Mouse (Mus musculus) myocyte (in vitro differentiated cells): ENCODE results near the gene Klk1b1. TPM values are rescaled to one million over a fixed set of nuclear protein-coding genes. Genes with fewer than 3 reads are reported as not detected.

Experiments
- H3K27me3 ChIP-seq: one replicate; pipeline ENCODE4 v1.6.1; 2011; ENCODE audit not compliant: control insufficient read depth, insufficient read depth, insufficient read length
- H3K36me3 ChIP-seq: one replicate; pipeline ENCODE4 v1.6.1; 2011; ENCODE audit not compliant: control insufficient read depth, insufficient read depth
- H3K4me2 ChIP-seq: one replicate; pipeline ENCODE4 v1.6.1; 2011; ENCODE audit warnings: low read depth, control low read depth
- H3K4me3 ChIP-seq: one replicate; pipeline ENCODE4 v1.5.1; 2011; ENCODE audit warnings: mild to moderate bottlenecking, control low read depth, moderate library complexity
- H3K79me2 ChIP-seq: one replicate; pipeline ENCODE4 v1.6.1; 2011; ENCODE audit not compliant: control insufficient read depth, insufficient read depth
- H3ac ChIP-seq: one replicate; pipeline ENCODE4 v1.6.1; 2011; ENCODE audit not compliant: control insufficient read depth, insufficient read length
- CEBPB ChIP-seq: IDR thresholded peaks from 2 replicates; pipeline ENCODE4 v1.6.1; 2011; ENCODE audit warnings: mild to moderate bottlenecking, moderate library complexity; ENCODE audit not compliant: poor library complexity, insufficient read depth, severe bottlenecking
- E2F4 ChIP-seq: IDR thresholded peaks from one replicate; pipeline ENCODE4 v1.6.1; 2011; ENCODE audit warnings: mild to moderate bottlenecking, control low read depth, moderate library complexity; ENCODE audit not compliant: insufficient read depth
- MAX ChIP-seq: IDR thresholded peaks from one replicate; pipeline ENCODE4 v1.6.1; 2011; ENCODE audit warnings: low read depth, mild to moderate bottlenecking, control low read depth
- MYOD1 ChIP-seq, 3 experiments: IDR thresholded peaks; one replicate each; pipeline ENCODE4 v1.6.1; 2011; ENCODE audit warnings: control low read depth in 2 of 3, low read depth in 2 of 3, mild to moderate bottlenecking in 2 of 3, moderate library complexity in 1 of 3; ENCODE audit not compliant: insufficient read length in 2 of 3, control insufficient read depth in 1 of 3
- MYOG ChIP-seq, 3 experiments: IDR thresholded peaks; one replicate each; pipeline ENCODE4 v1.6.1; 2011; ENCODE audit warnings: control low read depth in 2 of 3, low read depth in 2 of 3, mild to moderate bottlenecking in 2 of 3; ENCODE audit not compliant: insufficient read length in 2 of 3, control insufficient read depth in 1 of 3, insufficient read depth in 1 of 3
- POLR2A ChIP-seq: IDR thresholded peaks from one replicate; pipeline ENCODE4 v1.6.1; 2011; ENCODE audit warnings: low read depth, mild to moderate bottlenecking, control low read depth, moderate library complexity; ENCODE audit not compliant: insufficient read length
- POLR2AphosphoS2 ChIP-seq: IDR thresholded peaks from one replicate; pipeline ENCODE4 v1.6.1; 2011; ENCODE audit warnings: low read depth, control low read depth; ENCODE audit not compliant: insufficient read length
- REST ChIP-seq: IDR thresholded peaks from one replicate; pipeline ENCODE4 v1.6.1; 2011; ENCODE audit warnings: mild to moderate bottlenecking, control low read depth, moderate library complexity; ENCODE audit not compliant: insufficient read depth, insufficient read length
- SRF ChIP-seq: IDR thresholded peaks from one replicate; pipeline ENCODE4 v1.6.1; 2011; ENCODE audit warnings: low read depth; ENCODE audit not compliant: control insufficient read depth, insufficient read length
- TCF12 ChIP-seq: IDR thresholded peaks from one replicate; pipeline ENCODE4 v1.6.1; 2011; ENCODE audit warnings: mild to moderate bottlenecking, control low read depth; ENCODE audit not compliant: poor library complexity, insufficient read depth, severe bottlenecking
- TCF3 ChIP-seq: IDR thresholded peaks from one replicate; pipeline ENCODE4 v1.6.1; 2011; ENCODE audit warnings: low read depth, control low read depth; ENCODE audit not compliant: insufficient read length
- USF1 ChIP-seq: IDR thresholded peaks from one replicate; pipeline ENCODE4 v1.6.1; 2011; ENCODE audit warnings: low read depth, mild to moderate bottlenecking, control low read depth, moderate library complexity
- polyA plus RNA-seq: library from polyadenylated mRNA; unstranded; fragments of >200 nt; fragmentation: generic; extraction: Trizol; gene quantifications from one replicate; pipeline ENCODE4 v1.2.1, GENCODE M21; 2012; ENCODE audit warnings: missing spikeins

Klk1b1 gene
- polyA plus RNA-seq, 1 experiment = not detected

GRCm38 (mm10) chr7:43921941-43922340 is 44.6 kb upstream of the Klk1b1 start:
- H3K4me3 ChIP-seq = no peak overlapping the region
- no peak overlapping the region for H3ac ChIP-seq
- no peaks in the 10 kb centered on the region for H3K79me2 ChIP-seq
- no peaks in the 10 kb centered on the region for H3K36me3 ChIP-seq
- no peaks in the 10 kb centered on the region for H3K27me3 ChIP-seq
- TF ChIP-seq SRF (no peak), TCF3 (no peak), E2F4 (no peak), MAX (no peak), CEBPB (no peak), USF1 (no peak), MYOD1 (IDR thresholded peaks at IDR 0.05; ENCODE audit: control insufficient read depth in 1 of 3, insufficient read length in 2 of 3, low read depth in 2 of 3) (no peak), TCF12 (no peak), POLR2AphosphoS2 (no peak), MYOG (IDR thresholded peaks at IDR 0.05; ENCODE audit: control insufficient read depth in 1 of 3, insufficient read depth in 1 of 3, insufficient read length in 2 of 3, low read depth in 2 of 3) (no peak), POLR2A (no peak)
- no peak overlapping the region for H3K4me2 ChIP-seq

- TF ChIP-seq MYOG (IDR thresholded peaks at IDR 0.05; ENCODE audit: control insufficient read depth in 1 of 3, insufficient read depth in 1 of 3, insufficient read length in 2 of 3, low read depth in 2 of 3) (no peak), MAX (no peak), CEBPB (no peak), SRF (no peak), TCF3 (no peak), MYOD1 (IDR thresholded peaks at IDR 0.05; ENCODE audit: control insufficient read depth in 1 of 3, insufficient read length in 2 of 3, low read depth in 2 of 3) (no peak), POLR2A (no peak), E2F4 (no peak), TCF12 (no peak), USF1 (no peak), REST (no peak), POLR2AphosphoS2 (no peak)
- Histone ChIP-seq H3ac (no peak overlapping the region), H3K79me2 (no peaks in the 10 kb centered on the region), H3K36me3 (no peaks in the 10 kb centered on the region), H3K27me3 (no peaks in the 10 kb centered on the region), H3K4me3 (no peak overlapping the region), H3K4me2 (no peak overlapping the region)
These were observed 40.6 kb upstream of the Klk1b1 start for GRCm38 (mm10) chr7:43925985-43926384.

GRCm38 (mm10) chr7:43928521-43928920 is 38.0 kb upstream of the Klk1b1 start:
- Histone ChIP-seq H3K79me2 (no peaks in the 10 kb centered on the region), H3K27me3 (no peaks in the 10 kb centered on the region), H3ac (no peak overlapping the region), H3K4me3 (no peak overlapping the region), H3K4me2 (no peak overlapping the region), H3K36me3 (no peaks in the 10 kb centered on the region)
- no peak for TF ChIP-seq TCF12
- TF ChIP-seq MYOG (IDR thresholded peaks at IDR 0.05; ENCODE audit: control insufficient read depth in 1 of 3, insufficient read depth in 1 of 3, insufficient read length in 2 of 3, low read depth in 2 of 3) = no peak
- TF ChIP-seq TCF3 = no peak

GRCm38 (mm10) chr7:43932337-43932736 is 34.2 kb upstream of the Klk1b1 start:
- no peak overlapping the region for H3ac ChIP-seq
- H3K27me3 ChIP-seq = no peaks in the 10 kb centered on the region
- H3K36me3 ChIP-seq = no peaks in the 10 kb centered on the region
- no peak overlapping the region for H3K4me3 ChIP-seq
- no peaks in the 10 kb centered on the region for H3K79me2 ChIP-seq
- no peak for TF ChIP-seq E2F4
- TF ChIP-seq POLR2A = no peak
- no peak for TF ChIP-seq CEBPB
- no peak for TF ChIP-seq TCF12
- TF ChIP-seq MAX = no peak
- no peak for TF ChIP-seq USF1
- TF ChIP-seq TCF3 = no peak
- TF ChIP-seq REST = no peak
- no peak for TF ChIP-seq SRF
- TF ChIP-seq MYOD1 (IDR thresholded peaks at IDR 0.05; ENCODE audit: control insufficient read depth in 1 of 3, insufficient read length in 2 of 3, low read depth in 2 of 3) = no peak
- no peak for TF ChIP-seq POLR2AphosphoS2
- no peak for TF ChIP-seq MYOG (IDR thresholded peaks at IDR 0.05; ENCODE audit: control insufficient read depth in 1 of 3, insufficient read depth in 1 of 3, insufficient read length in 2 of 3, low read depth in 2 of 3)
- no peak overlapping the region for H3K4me2 ChIP-seq

GRCm38 (mm10) chr7:43933440-43933839 is 33.1 kb upstream of the Klk1b1 start, which contains the start of gene Klk15:
TSS of gene Klk15 (plus strand) at chr7:43933740.
- no peak within 1 kb of the TSS for H3ac ChIP-seq
- H3K79me2 ChIP-seq = no peaks in the 10 kb centered on the region
- no peaks in the 10 kb centered on the region for H3K36me3 ChIP-seq
- no peaks in the 10 kb centered on the region for H3K27me3 ChIP-seq
- no peak within 1 kb of the TSS for H3K4me3 ChIP-seq
- TF ChIP-seq MYOG (IDR thresholded peaks at IDR 0.05; ENCODE audit: control insufficient read depth in 1 of 3, insufficient read depth in 1 of 3, insufficient read length in 2 of 3, low read depth in 2 of 3) = no peak
- TF ChIP-seq TCF12 = no peak
- TF ChIP-seq USF1 = no peak
- no peak for TF ChIP-seq MYOD1 (IDR thresholded peaks at IDR 0.05; ENCODE audit: control insufficient read depth in 1 of 3, insufficient read length in 2 of 3, low read depth in 2 of 3)
- TF ChIP-seq SRF = no peak
- no peak for TF ChIP-seq E2F4
- H3K4me2 ChIP-seq = no peak within 1 kb of the TSS
